Mouse (Mus musculus): ENCODE measurements around the gene Tspan3. TPM values are rescaled to one million over a fixed set of nuclear protein-coding genes. Genes with fewer than 3 reads are reported as not detected.
A peak's percentile ranks its signal among the peaks of the same experiment; 100 is the strongest.

The Tspan3 gene
- polyA plus RNA-seq, 1 experiment, result 320 TPM

- Histone ChIP-seq H3K27ac (ENCODE audit: insufficient read depth, low read depth, low read length) (no peak overlapping the region), H3K36me3 (ENCODE audit: control insufficient read depth, insufficient read depth, low read length) (no peaks in the 10 kb centered on the region), H3K4me1 (ENCODE audit: control insufficient read depth, insufficient read depth, low read length) (no peaks in the 10 kb centered on the region; the same call in 1 of the 2 replicates), H3K27me3 (replicated peaks; ENCODE audit: control insufficient read depth, insufficient read depth, low read length) (no peaks in the 10 kb centered on the region), H3K4me3 (ENCODE audit: insufficient read depth, low read depth, low read length) (no peak overlapping the region)
- DNase-seq, result peak; percentile 80
- 26% methylated on average over 14 of the region's 14 CpGs for WGBS
- TF ChIP-seq POLR2A (IDR thresholded peaks at IDR 0.05; ENCODE audit: low read depth, low read length) (no peak), CTCF (conservative IDR thresholded peaks at IDR 0.05; ENCODE audit: insufficient read depth, insufficient read length, low read depth, low read length) (peak; percentile 83)
Observed at GRCm38 (mm10) chr9:56200645-56201314, 35.5 kb upstream of the Tspan3 start.

DNA sequence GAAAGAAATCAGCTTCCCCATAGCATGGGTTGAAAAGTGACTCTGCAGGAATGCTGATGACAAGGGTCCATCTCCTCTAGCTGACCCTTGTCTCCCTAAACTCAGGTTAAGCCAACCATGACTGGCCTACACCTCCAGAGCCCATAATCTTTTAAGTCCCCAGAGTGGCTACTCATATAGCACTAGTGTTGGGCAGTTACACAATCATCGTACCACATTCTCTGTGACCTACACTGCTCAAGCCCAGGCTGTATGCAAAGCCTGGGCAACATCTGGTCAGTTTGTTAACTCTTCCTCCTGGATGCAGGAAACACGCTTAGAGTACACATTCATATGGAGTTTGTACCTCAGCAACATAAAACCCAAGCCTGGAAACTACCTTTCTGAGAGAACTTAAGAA lies 34.9 kb upstream of the Tspan3 start:
- DNase-seq, result no peak

DNA sequence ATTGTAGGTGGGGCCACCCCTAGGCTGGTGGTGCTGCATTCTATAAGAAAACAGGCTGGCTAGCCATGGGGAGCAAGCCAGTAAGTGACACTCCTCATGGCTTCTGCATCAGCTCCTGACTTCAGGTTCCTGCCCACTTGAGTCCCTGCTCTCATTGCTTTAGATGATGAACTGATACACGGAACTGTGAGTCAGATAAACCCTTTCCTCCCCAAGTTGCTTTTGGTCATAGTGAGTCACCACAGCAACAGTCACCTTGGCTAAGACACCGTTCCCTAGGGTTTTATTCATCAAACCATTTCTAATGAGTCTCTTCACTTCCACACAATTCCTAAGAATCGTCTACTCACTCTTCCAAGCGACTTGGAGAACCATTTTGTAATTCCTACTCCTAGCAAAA lies 31.6 kb upstream of the Tspan3 start:
- no peaks in the 10 kb centered on the region for H3K36me3 ChIP-seq (ENCODE audit: control insufficient read depth, insufficient read depth, low read length)
- no peak overlapping the region for H3K27ac ChIP-seq (ENCODE audit: insufficient read depth, low read depth, low read length)
- no peaks in the 10 kb centered on the region for H3K27me3 ChIP-seq (replicated peaks; ENCODE audit: control insufficient read depth, insufficient read depth, low read length)
- no peaks in the 10 kb centered on the region for H3K4me1 ChIP-seq (ENCODE audit: control insufficient read depth, insufficient read depth, low read length)
- TF ChIP-seq CTCF (conservative IDR thresholded peaks at IDR 0.05; ENCODE audit: insufficient read depth, insufficient read length, low read depth, low read length) (no peak), POLR2A (IDR thresholded peaks at IDR 0.05; ENCODE audit: low read depth, low read length) (no peak)
- DNase-seq, result no peak
- H3K4me3 ChIP-seq (ENCODE audit: insufficient read depth, low read depth, low read length), result no peak overlapping the region
- WGBS, result 89% methylated on average over 4 of the region's 4 CpGs

More for the DNA sequence above, 34.9 kb upstream of the Tspan3 start:
- H3K27ac ChIP-seq (ENCODE audit: insufficient read depth, low read depth, low read length), result no peak overlapping the region
- H3K36me3 ChIP-seq (ENCODE audit: control insufficient read depth, insufficient read depth, low read length), result no peaks in the 10 kb centered on the region
- TF ChIP-seq POLR2A (IDR thresholded peaks at IDR 0.05; ENCODE audit: low read depth, low read length) (no peak), CTCF (conservative IDR thresholded peaks at IDR 0.05; ENCODE audit: insufficient read depth, insufficient read length, low read depth, low read length) (no peak)
- no peaks in the 10 kb centered on the region; the same call in 1 of the 2 replicates for H3K4me1 ChIP-seq (ENCODE audit: control insufficient read depth, insufficient read depth, low read length)
- WGBS, result 64% methylated on average over 2 of the region's 2 CpGs
- H3K4me3 ChIP-seq (ENCODE audit: insufficient read depth, low read depth, low read length), result no peak overlapping the region
- H3K27me3 ChIP-seq (replicated peaks; ENCODE audit: control insufficient read depth, insufficient read depth, low read length), result no peaks in the 10 kb centered on the region

- WGBS, result 59% methylated on average over 3 of the region's 3 CpGs
- DNase-seq, result no peak
Observed at GRCm38 (mm10) chr9:56195193-56195592, 29.9 kb upstream of the Tspan3 start.

DNA sequence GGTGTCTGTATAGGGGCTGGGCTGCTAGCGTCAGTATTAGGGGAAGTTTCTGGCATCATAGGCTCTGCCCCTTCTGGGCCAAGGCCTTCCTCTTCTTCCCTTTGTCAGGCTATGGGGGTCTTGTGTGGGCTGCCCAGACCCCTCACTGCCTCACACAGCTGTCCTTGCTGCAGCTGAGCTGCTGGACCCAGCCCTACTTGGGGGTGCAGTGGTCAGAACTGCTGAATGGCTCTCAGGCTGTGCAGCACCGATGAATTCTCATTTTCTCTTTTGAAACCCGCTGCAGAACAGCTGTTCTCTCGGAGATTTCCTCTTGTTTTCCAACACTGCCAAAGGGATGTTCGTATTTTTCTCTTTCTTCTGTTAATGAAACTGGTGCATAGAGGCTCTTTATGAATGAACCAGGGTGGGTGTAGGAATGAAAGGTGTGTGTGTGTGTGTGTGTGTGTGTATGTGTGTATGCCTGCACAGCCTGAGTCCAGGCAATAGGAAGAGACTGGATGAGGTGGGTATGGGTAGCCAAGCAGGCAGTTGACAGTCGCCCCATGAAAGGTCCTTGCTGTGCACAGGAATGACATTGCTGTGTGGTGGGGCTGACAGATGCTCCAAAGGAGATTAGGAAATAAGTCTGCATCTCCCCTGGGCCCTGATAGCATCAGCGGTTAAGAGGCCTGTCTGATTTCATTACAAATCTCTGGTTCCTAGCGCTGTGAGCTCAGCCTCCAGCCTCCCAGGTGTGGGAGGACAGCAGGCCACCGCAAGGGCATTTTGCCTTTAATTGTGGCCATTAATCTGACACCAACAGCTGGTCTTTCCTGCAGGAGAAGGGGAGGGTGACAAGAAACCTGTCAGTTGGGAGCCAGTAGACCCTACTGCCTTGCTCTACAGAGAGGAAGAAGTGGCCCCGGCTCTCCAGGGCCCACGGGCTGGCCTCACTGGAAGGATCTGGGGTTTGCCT lies 26.5 kb upstream of the Tspan3 start:
- H3K36me3 ChIP-seq (ENCODE audit: control insufficient read depth, insufficient read depth, low read length), result no peaks in the 10 kb centered on the region
- 65% methylated on average over 11 of the region's 11 CpGs for WGBS
- H3K4me3 ChIP-seq (ENCODE audit: insufficient read depth, low read depth, low read length), result no peak overlapping the region
- TF ChIP-seq CTCF (conservative IDR thresholded peaks at IDR 0.05; ENCODE audit: insufficient read depth, insufficient read length, low read depth, low read length), result no peak
- TF ChIP-seq POLR2A (IDR thresholded peaks at IDR 0.05; ENCODE audit: low read depth, low read length), result no peak
- H3K27ac ChIP-seq (ENCODE audit: insufficient read depth, low read depth, low read length), result no peak overlapping the region
- H3K27me3 ChIP-seq (replicated peaks; ENCODE audit: control insufficient read depth, insufficient read depth, low read length), result no peaks in the 10 kb centered on the region
- no peak for DNase-seq
- H3K4me1 ChIP-seq (ENCODE audit: control insufficient read depth, insufficient read depth, low read length), result no peaks in the 10 kb centered on the region

More at GRCm38 (mm10) chr9:56195193-56195592, 29.9 kb upstream of the Tspan3 start:
- no peaks in the 10 kb centered on the region for H3K36me3 ChIP-seq (ENCODE audit: control insufficient read depth, insufficient read depth, low read length)
- H3K27ac ChIP-seq (ENCODE audit: insufficient read depth, low read depth, low read length), result no peak overlapping the region
- H3K27me3 ChIP-seq (replicated peaks; ENCODE audit: control insufficient read depth, insufficient read depth, low read length), result no peaks in the 10 kb centered on the region
- TF ChIP-seq POLR2A (IDR thresholded peaks at IDR 0.05; ENCODE audit: low read depth, low read length) (no peak), CTCF (conservative IDR thresholded peaks at IDR 0.05; ENCODE audit: insufficient read depth, insufficient read length, low read depth, low read length) (no peak)
- H3K4me1 ChIP-seq (ENCODE audit: control insufficient read depth, insufficient read depth, low read length), result no peaks in the 10 kb centered on the region
- no peak overlapping the region for H3K4me3 ChIP-seq (ENCODE audit: insufficient read depth, low read depth, low read length)

GRCm38 (mm10) chr9:56180118-56180781 lies 15.0 kb upstream of the Tspan3 start:
- peak; percentile 21 for DNase-seq
- no peak for TF ChIP-seq CTCF (conservative IDR thresholded peaks at IDR 0.05; ENCODE audit: insufficient read depth, insufficient read length, low read depth, low read length)
- H3K4me1 ChIP-seq (ENCODE audit: control insufficient read depth, insufficient read depth, low read length), result no peaks in the 10 kb centered on the region
- no peak overlapping the region for H3K27ac ChIP-seq (ENCODE audit: insufficient read depth, low read depth, low read length)
- H3K27me3 ChIP-seq (replicated peaks; ENCODE audit: control insufficient read depth, insufficient read depth, low read length), result no peaks in the 10 kb centered on the region
- H3K4me3 ChIP-seq (ENCODE audit: insufficient read depth, low read depth, low read length), result no peak overlapping the region
- no peaks in the 10 kb centered on the region for H3K36me3 ChIP-seq (ENCODE audit: control insufficient read depth, insufficient read depth, low read length)
- WGBS, result 51% methylated on average over 8 of the region's 8 CpGs

Data from kidney, adult 2 months (tissue).